In the genomic region with DNA sequence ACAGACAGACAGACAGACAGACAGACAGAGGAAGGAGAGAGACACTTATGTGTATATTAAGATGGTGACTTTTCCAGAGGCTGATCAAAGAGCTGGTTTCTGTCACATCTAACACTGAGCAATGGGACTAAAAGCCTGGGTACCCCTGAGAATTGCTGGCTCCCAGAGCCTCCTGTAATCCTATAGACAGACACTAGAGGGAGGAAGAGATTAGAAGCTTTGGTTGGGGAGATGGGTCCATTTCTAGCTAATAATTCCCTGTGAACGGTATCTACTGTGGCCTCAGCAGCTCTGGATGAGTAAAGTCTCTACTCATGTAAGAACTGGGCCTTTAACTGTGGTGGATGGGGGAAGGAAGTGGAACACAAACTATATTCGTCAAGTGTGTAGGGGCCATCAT, we compare ENCODE assay signal across 15 mouse cellular contexts.
DNase-seq lines count a peak whose midpoint lies in the region; ATAC-seq and TF ChIP-seq lines count a peak whose summit lies in the region.
"Had no signal": no experiment of that assay in that cellular context is flagged by ENCODE, and none has a peak within 500 bp of the region (broad histone marks: within the 10 kb centered on the region; RNA-seq: fewer than 3 reads in every experiment).

No protein-coding gene starts in this region.

- WGBS in hindbrain, postnatal 0 days: 69% methylated on average over 2 of the region's 2 CpGs
- WGBS in hindbrain, embryonic 14.5 days: 65% methylated on average over 2 of the region's 2 CpGs

- H3K27me3 ChIP-seq in hindbrain, postnatal 0 days (ENCODE audit: insufficient read depth, low read length): no peaks in the 10 kb centered on the region
- H3K27me3 ChIP-seq in hindbrain, embryonic 14.5 days (ENCODE audit: control insufficient read depth, insufficient read depth, low read length): no peaks in the 10 kb centered on the region
- H3K27me3 ChIP-seq: heart, embryonic 15.5 days had no signal

- ATAC-seq in hindbrain, postnatal 0 days: no peak
- no peak for ATAC-seq in hindbrain, embryonic 14.5 days (ENCODE audit: low FRiP score)
- no peak for ATAC-seq in erythroid progenitor cell, adult 5-6 weeks (replicated peaks; ENCODE audit: low FRiP score, poor library complexity, severe bottlenecking)

- H3K9ac ChIP-seq in hindbrain, postnatal 0 days (replicated peaks; ENCODE audit: low read length): no peak overlapping the region
- H3K9ac ChIP-seq in hindbrain, embryonic 14.5 days: no peak overlapping the region
- H3K9ac ChIP-seq: heart, embryonic 15.5 days had no signal

- H3K9me3 ChIP-seq in hindbrain, postnatal 0 days (ENCODE audit: low read length): no peaks in the 10 kb centered on the region
- no peaks in the 10 kb centered on the region for H3K9me3 ChIP-seq in hindbrain, embryonic 14.5 days (ENCODE audit: control insufficient read depth, low read length)
- H3K9me3 ChIP-seq: heart, embryonic 15.5 days; limb, embryonic 10.5 days had no signal

- no peak overlapping the region for H3K4me2 ChIP-seq in hindbrain, postnatal 0 days (ENCODE audit: low read depth, low read length)
- no peak overlapping the region for H3K4me2 ChIP-seq in hindbrain, embryonic 14.5 days (replicated peaks)
- H3K4me2 ChIP-seq: heart, embryonic 15.5 days; midbrain, embryonic 11.5 days had no signal

- TF ChIP-seq CTCF in hindbrain, postnatal 0 days (IDR thresholded peaks at IDR 0.05; ENCODE audit: low read depth): peak; percentile 42; the same call in 1 of the 2 replicates

- no peak overlapping the region for H3K27ac ChIP-seq in hindbrain, postnatal 0 days
- no peak overlapping the region for H3K27ac ChIP-seq in hindbrain, embryonic 14.5 days
- H3K27ac ChIP-seq: heart, embryonic 15.5 days; limb, embryonic 10.5 days had no signal

- DNase-seq in adrenal gland, adult 2 months: peak; percentile 10
- no peak for DNase-seq in adrenal gland, adult 8-10 months
- peak; percentile 21 for DNase-seq in hindbrain, postnatal 0 days (ENCODE audit: low spot score)
- DNase-seq in hindbrain, embryonic 14.5 days (ENCODE audit: low spot score): no peak
- peak; percentile 0 for DNase-seq in lung, postnatal 14 days
- DNase-seq in lung, postnatal 10 days: no peak
- DNase-seq in thymus, postnatal 36 days: no peak
- DNase-seq: adrenal gland, postnatal 36 days; cerebellum, postnatal 14 days; right cerebral cortex, postnatal 25 days; thymus, adult 2 months had no signal

- H3K4me1 ChIP-seq in hindbrain, postnatal 0 days (ENCODE audit: insufficient read depth, low read length): no peaks in the 10 kb centered on the region
- no peaks in the 10 kb centered on the region for H3K4me1 ChIP-seq in hindbrain, embryonic 14.5 days (replicated peaks; ENCODE audit: control insufficient read depth, insufficient read depth, low read length)
- H3K4me1 ChIP-seq: limb, embryonic 10.5 days had no signal

- no peaks in the 10 kb centered on the region for H3K36me3 ChIP-seq in hindbrain, postnatal 0 days (ENCODE audit: insufficient read depth, low read length)
- no peaks in the 10 kb centered on the region for H3K36me3 ChIP-seq in hindbrain, embryonic 14.5 days (replicated peaks; ENCODE audit: control insufficient read depth, insufficient read depth)
- H3K36me3 ChIP-seq: heart, embryonic 15.5 days; limb, embryonic 10.5 days had no signal

- no peak overlapping the region for H3K4me3 ChIP-seq in hindbrain, postnatal 0 days (ENCODE audit: low read length)
- H3K4me3 ChIP-seq in hindbrain, embryonic 14.5 days (replicated peaks; ENCODE audit: low read length): no peak overlapping the region
- H3K4me3 ChIP-seq: heart, embryonic 15.5 days; limb, embryonic 10.5 days had no signal

Comparison
In these comparisons a context has a peak if more than half of its experiments do, and no peak if none do; other contexts are left out.
1. DNase-seq: peak in adrenal gland, adult 2 months (single experiment), hindbrain, postnatal 0 days (single experiment) and lung, postnatal 14 days (single experiment); none in adrenal gland, adult 8-10 months (single experiment), hindbrain, embryonic 14.5 days (single experiment), lung, postnatal 10 days (single experiment) and thymus, postnatal 36 days (0 of 2).